Mouse (Mus musculus): ENCODE data around the gene Dync1li2.

Dync1li2 gene

GRCm38 (mm10) chr8:104442299-104443124, at the start of gene Dync1li2:
Gene Dync1li2 (minus strand): TSS chr8:104443047.
- peak; percentile 87 for DNase-seq (ENCODE audit: low read depth)

- DNase-seq (ENCODE audit: low read depth), result no peak
Measured at GRCm38 (mm10) chr8:104479091-104479490, 36.2 kb upstream of the Dync1li2 start.

GRCm38 (mm10) chr8:104472465-104472864, 29.6 kb upstream of the Dync1li2 start:
- no peak for DNase-seq (ENCODE audit: low read depth)

GRCm38 (mm10) chr8:104467463-104467862, 24.6 kb upstream of the Dync1li2 start:
- peak; percentile 38 for DNase-seq (ENCODE audit: low read depth)

- DNase-seq (ENCODE audit: low read depth), result no peak
Measured at GRCm38 (mm10) chr8:104452177-104452576, 9.3 kb upstream of the Dync1li2 start.

- DNase-seq (ENCODE audit: low read depth), result peak; percentile 49
Measured at GRCm38 (mm10) chr8:104448796-104449195, 5.9 kb upstream of the Dync1li2 start.

GRCm38 (mm10) chr8:104446016-104446415, 3.2 kb upstream of the Dync1li2 start:
- DNase-seq (ENCODE audit: low read depth), result no peak

GRCm38 (mm10) chr8:104445248-104445647, 2.4 kb upstream of the Dync1li2 start:
- DNase-seq (ENCODE audit: low read depth), result no peak

GRCm38 (mm10) chr8:104443125-104443679, 355 bp upstream of the Dync1li2 start:
- no peak for DNase-seq (ENCODE audit: low read depth)

- no peak for DNase-seq (ENCODE audit: low read depth)
Measured at GRCm38 (mm10) chr8:104441613-104442012, 1.2 kb downstream of the Dync1li2 start.

GRCm38 (mm10) chr8:104439461-104439860, 3.4 kb downstream of the Dync1li2 start:
- no peak for DNase-seq (ENCODE audit: low read depth)

- no peak for DNase-seq (ENCODE audit: low read depth)
Measured at GRCm38 (mm10) chr8:104437494-104438135, 5.2 kb downstream of the Dync1li2 start.

GRCm38 (mm10) chr8:104436591-104436990, 6.3 kb downstream of the Dync1li2 start:
- no peak for DNase-seq (ENCODE audit: low read depth)

GRCm38 (mm10) chr8:104436038-104436437, 6.8 kb downstream of the Dync1li2 start:
- peak; percentile 98 for DNase-seq (ENCODE audit: low read depth)

- DNase-seq (ENCODE audit: low read depth), result no peak
Measured at GRCm38 (mm10) chr8:104434826-104435354, 8.0 kb downstream of the Dync1li2 start.

GRCm38 (mm10) chr8:104434275-104434674, 8.6 kb downstream of the Dync1li2 start:
- DNase-seq (ENCODE audit: low read depth), result peak; percentile 23

- no peak for DNase-seq (ENCODE audit: low read depth)
Measured at GRCm38 (mm10) chr8:104433191-104433842, 9.5 kb downstream of the Dync1li2 start.

- DNase-seq (ENCODE audit: low read depth), result no peak
Measured at GRCm38 (mm10) chr8:104432656-104433055, 10.2 kb downstream of the Dync1li2 start.

GRCm38 (mm10) chr8:104430230-104430629, 12.6 kb downstream of the Dync1li2 start:
- DNase-seq (ENCODE audit: low read depth), result peak; percentile 17

GRCm38 (mm10) chr8:104427703-104428102, 15.1 kb downstream of the Dync1li2 start:
- DNase-seq (ENCODE audit: low read depth), result no peak

GRCm38 (mm10) chr8:104422313-104422712, 20.5 kb downstream of the Dync1li2 start:
- DNase-seq (ENCODE audit: low read depth), result no peak

- no peak for DNase-seq (ENCODE audit: low read depth)
Measured at GRCm38 (mm10) chr8:104416022-104416421, 26.8 kb downstream of the Dync1li2 start.
